Mouse (Mus musculus) testis, postnatal 10 days (tissue): Measurements from ENCODE around the gene Gm45021.
A peak's percentile ranks its signal among the peaks of the same experiment; 100 is the strongest.

Source experiments
- DNase-seq: peaks from one replicate; pipeline ENCODE4 v3.0.0; 2021; ENCODE audit warnings: low spot score

Gene Gm45021

DNA sequence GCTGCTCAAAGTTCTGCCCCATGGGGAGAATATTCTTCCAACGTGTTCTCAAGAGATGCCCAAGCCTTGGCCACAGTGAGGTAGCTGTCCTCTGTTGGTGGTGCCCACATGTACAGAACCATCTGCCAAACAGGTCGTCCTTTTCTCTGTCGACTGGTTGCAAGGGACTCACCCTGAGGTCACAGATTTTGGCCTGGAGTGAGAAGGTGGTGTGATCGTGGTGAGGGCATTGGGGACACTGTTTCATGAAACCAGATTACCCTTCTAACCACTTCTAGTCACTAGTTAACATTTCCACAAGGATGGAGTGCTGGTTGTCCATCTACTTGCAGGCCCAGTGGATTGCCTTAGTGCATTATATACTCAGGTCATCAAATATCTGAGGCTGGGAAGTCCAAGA is 59.4 kb downstream of the Gm45021 start:
- peak; percentile 19 for DNase-seq

DNA sequence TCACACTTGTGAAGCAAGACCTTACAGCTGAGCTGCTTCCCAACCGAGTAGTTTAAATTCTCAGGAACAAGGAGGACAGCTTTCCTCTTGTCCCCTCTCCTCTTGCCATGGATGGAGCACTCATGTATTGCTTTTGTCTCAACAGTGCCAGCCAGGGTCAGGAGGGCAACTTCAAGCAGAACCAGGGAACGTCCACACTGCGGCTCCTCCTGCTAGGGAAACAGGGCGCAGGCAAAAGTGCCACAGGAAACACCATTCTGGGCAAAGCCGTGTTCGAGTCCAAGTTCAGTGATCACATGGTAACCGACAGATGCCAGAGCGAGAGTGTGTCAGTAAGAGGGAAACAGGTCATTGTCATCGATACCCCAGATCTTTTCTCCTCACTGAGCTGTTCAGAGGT is 60.6 kb downstream of the Gm45021 start:
- peak; percentile 27 for DNase-seq

DNA sequence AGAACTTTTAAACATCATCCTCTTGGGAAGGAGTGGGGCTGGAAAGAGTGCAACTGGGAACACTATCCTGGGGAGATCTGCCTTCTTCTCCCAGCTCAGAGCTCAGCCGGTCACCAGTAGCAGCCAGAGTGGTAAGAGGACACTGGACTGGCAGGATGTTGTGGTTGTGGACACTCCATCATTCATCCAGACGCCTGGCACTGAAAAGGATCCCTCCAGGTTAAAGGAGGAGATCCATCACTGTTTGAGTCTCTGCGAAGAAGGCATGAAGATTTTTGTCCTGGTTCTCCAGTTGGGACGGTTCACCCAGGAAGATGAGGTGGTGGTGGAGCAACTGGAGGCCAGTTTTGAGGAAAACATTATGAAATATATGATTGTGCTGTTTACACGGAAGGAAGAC is 69.3 kb downstream of the Gm45021 start:
- peak; percentile 13 for DNase-seq
